10 mouse cellular contexts compared by ENCODE assay signal in genomic region chr11:98323933-98324332, GRCm38 (mm10). TPM values are rescaled to one million over a fixed set of nuclear protein-coding genes. Genes with fewer than 3 reads are reported as not detected.
DNase-seq lines count a peak whose midpoint lies in the region; ATAC-seq and TF ChIP-seq lines count a peak whose summit lies in the region.
"Had no signal": no experiment of that assay in that cellular context is flagged by ENCODE, and none has a peak within 500 bp of the region (broad histone marks: within the 10 kb centered on the region; RNA-seq: fewer than 3 reads in every experiment).

No protein-coding gene starts in this region.

- no peak for TF ChIP-seq CTCF in kidney, adult 2 months (conservative IDR thresholded peaks at IDR 0.05; ENCODE audit: insufficient read depth, insufficient read length, low read depth, low read length)

- 2% methylated on average over 9 of the region's 9 CpGs for WGBS in kidney, adult 2 months
- WGBS in kidney, embryonic 16.5 days, result under 1% methylated on average over 9 of the region's 9 CpGs

- H3K4me2 ChIP-seq in kidney, embryonic 16.5 days (replicated peaks; ENCODE audit: low read depth, low read length), result no peak overlapping the region

- H3K4me3 ChIP-seq in kidney, adult 2 months (ENCODE audit: insufficient read depth, low read depth, low read length), result no peak overlapping the region
- no peak overlapping the region for H3K4me3 ChIP-seq in kidney, embryonic 16.5 days (ENCODE audit: low read length)

- DNase-seq in kidney, adult 2 months, result peak; percentile 38
- DNase-seq in NIH3T3 (ENCODE audit: low read depth), result peak; percentile 76
- peak; percentile 55 for DNase-seq in embryo, embryonic 9.5 days (ENCODE audit: extremely low spot score)
- peak; percentile 36 for DNase-seq in lung, postnatal 14 days
- DNase-seq in gastrocnemius, postnatal 10 days, result no peak
- no peak for DNase-seq in thymus, adult 18-20 months

- H3K9ac ChIP-seq in kidney, embryonic 16.5 days (replicated peaks; ENCODE audit: low read length), result no peak overlapping the region

- no peaks in the 10 kb centered on the region for H3K36me3 ChIP-seq in kidney, adult 2 months (ENCODE audit: control insufficient read depth, insufficient read depth, low read length)
- no peaks in the 10 kb centered on the region for H3K36me3 ChIP-seq in kidney, embryonic 16.5 days (ENCODE audit: insufficient read depth, low read length)

- H3K27ac ChIP-seq in kidney, adult 2 months (ENCODE audit: insufficient read depth, low read depth, low read length), result no peak overlapping the region
- no peak overlapping the region for H3K27ac ChIP-seq in kidney, embryonic 16.5 days (ENCODE audit: low read length)

- no peaks in the 10 kb centered on the region; the same call in 1 of the 2 replicates for H3K4me1 ChIP-seq in kidney, adult 2 months (ENCODE audit: control insufficient read depth, insufficient read depth, low read length)
- H3K4me1 ChIP-seq in kidney, embryonic 16.5 days (ENCODE audit: insufficient read depth, low read length), result peaks cover 18% of the 10 kb centered on the region

- no peaks in the 10 kb centered on the region for H3K9me3 ChIP-seq in kidney, embryonic 16.5 days (ENCODE audit: low read length)

- no peak for TF ChIP-seq POLR2A in kidney, adult 2 months (IDR thresholded peaks at IDR 0.05; ENCODE audit: low read depth, low read length)

- no peak for ATAC-seq in kidney, embryonic 16.5 days (ENCODE audit: low FRiP score, low TSS enrichment)
- ATAC-seq in monocyte, adult 5-6 weeks (replicated peaks; ENCODE audit: insufficient number of reproducible peaks, low FRiP score, low TSS enrichment, poor library complexity, severe bottlenecking), result no peak

- H3K27me3 ChIP-seq in kidney, adult 2 months (replicated peaks; ENCODE audit: control insufficient read depth, insufficient read depth, low read length), result peaks cover 19% of the 10 kb centered on the region
- H3K27me3 ChIP-seq in kidney, embryonic 16.5 days (ENCODE audit: insufficient read depth, low read length), result peaks cover 100% of the 10 kb centered on the region

RNA-seq across cellular contexts. Expression of gene Neurod2, which starts 5.5 kb away (rescaled TPM):
- polyA plus RNA-seq in kidney, adult 2 months (2012; rRNA removed), result not detected in 2 replicates
- polyA plus RNA-seq in kidney, embryonic 16.5 days (2015; fragmentation: Nextera tagmentation; extraction: Ambion mirVana), result not detected in 2 replicates
- total RNA-seq in gastrocnemius, postnatal 10 days (2021), result not detected
- total RNA-seq in monocyte, adult 5-6 weeks (2017), result not detected in 3 replicates
- total RNA-seq: heart, adult 18-20 months had no signal
- polyA plus RNA-seq: liver, embryonic 16.5 days had no signal

RNA-seq across cellular contexts. Expression of gene Ppp1r1b, which starts 24.3 kb away (rescaled TPM):
- 84.7 and 94.6 TPM in 2 replicates for polyA plus RNA-seq in kidney, adult 2 months (2012; rRNA removed)
- polyA plus RNA-seq in kidney, embryonic 16.5 days (2015; fragmentation: Nextera tagmentation; extraction: Ambion mirVana), result 5.4 and 5.8 TPM in 2 replicates
- under 1 TPM; 0.35 to 0.70 TPM for total RNA-seq in gastrocnemius, postnatal 10 days (2021)
- total RNA-seq in monocyte, adult 5-6 weeks (2017), result not detected in 3 replicates

RNA-seq across cellular contexts. Expression of gene Stard3, which starts 34.2 kb away (rescaled TPM):
- polyA plus RNA-seq in kidney, adult 2 months (2012; rRNA removed), result 59.1 and 74.9 TPM in 2 replicates
- 62.0 and 62.4 TPM in 2 replicates for polyA plus RNA-seq in kidney, embryonic 16.5 days (2015; fragmentation: Nextera tagmentation; extraction: Ambion mirVana)
- total RNA-seq in gastrocnemius, postnatal 10 days (2021), result 10 to 100 TPM; 11.4 to 12.1 TPM
- total RNA-seq in monocyte, adult 5-6 weeks (2017), result 29.2 to 57.7 TPM (median 50.9 TPM) in 3 replicates

RNA-seq across cellular contexts. Expression of gene Tcap, which starts 59.7 kb away (rescaled TPM):
- polyA plus RNA-seq in kidney, adult 2 months (2012; rRNA removed), result 0.56 and 33.0 TPM in 2 replicates
- 2.4 and 2.7 TPM in 2 replicates for polyA plus RNA-seq in kidney, embryonic 16.5 days (2015; fragmentation: Nextera tagmentation; extraction: Ambion mirVana)
- 100 to 1,000 TPM; 585 to 712 TPM for total RNA-seq in gastrocnemius, postnatal 10 days (2021)
- total RNA-seq in monocyte, adult 5-6 weeks (2017), result 1.6 TPM in 1 of 3 replicates, not detected in the others

Comparison
In these comparisons a context has a peak if more than half of its experiments do, and no peak if none do; other contexts are left out.
1. DNase-seq: peak in kidney, adult 2 months (single experiment), NIH3T3 (single experiment), embryo, embryonic 9.5 days (single experiment) and lung, postnatal 14 days (single experiment); none in gastrocnemius, postnatal 10 days (single experiment) and thymus, adult 18-20 months (0 of 2).